Mouse (Mus musculus) lung, postnatal 25 days (tissue): ENCODE measurements around the gene Rerg.

Experiments
- DNase-seq: peaks from one replicate; pipeline ENCODE4 v3.0.0; 2022; ENCODE audit warnings: low spot score

Gene Rerg

GRCm38 (mm10) chr6:137162481-137162880, 7.8 kb downstream of the Rerg start:
- DNase-seq, result no peak

GRCm38 (mm10) chr6:137161491-137162088, 8.7 kb downstream of the Rerg start:
- no peak for DNase-seq

GRCm38 (mm10) chr6:137159372-137159926, 10.8 kb downstream of the Rerg start:
- no peak for DNase-seq

- no peak for DNase-seq
Measured at GRCm38 (mm10) chr6:137156437-137157219, 13.7 kb downstream of the Rerg start.

- DNase-seq, result no peak
Measured at GRCm38 (mm10) chr6:137155196-137156137, 14.8 kb downstream of the Rerg start.

GRCm38 (mm10) chr6:137153021-137153420, 17.3 kb downstream of the Rerg start:
- no peak for DNase-seq

- no peak for DNase-seq
Measured at GRCm38 (mm10) chr6:137151015-137151414, 19.3 kb downstream of the Rerg start.

- DNase-seq, result no peak
Measured at GRCm38 (mm10) chr6:137149833-137150232, 20.5 kb downstream of the Rerg start.

- no peak for DNase-seq
Measured at GRCm38 (mm10) chr6:137146910-137147309, 23.4 kb downstream of the Rerg start.

GRCm38 (mm10) chr6:137145611-137146010, 24.7 kb downstream of the Rerg start:
- DNase-seq, result no peak

- DNase-seq, result no peak
Measured at GRCm38 (mm10) chr6:137144958-137145535, 25.2 kb downstream of the Rerg start.

GRCm38 (mm10) chr6:137144526-137144840, 25.8 kb downstream of the Rerg start:
- no peak for DNase-seq

- no peak for DNase-seq
Measured at GRCm38 (mm10) chr6:137143818-137144525, 26.3 kb downstream of the Rerg start.

GRCm38 (mm10) chr6:137142796-137143195, 27.5 kb downstream of the Rerg start:
- no peak for DNase-seq

- no peak for DNase-seq
Measured at GRCm38 (mm10) chr6:137141247-137141820, 29.0 kb downstream of the Rerg start.

GRCm38 (mm10) chr6:137138822-137139221, 31.5 kb downstream of the Rerg start:
- DNase-seq, result no peak

- no peak for DNase-seq
Measured at GRCm38 (mm10) chr6:137138391-137138790, 31.9 kb downstream of the Rerg start.

GRCm38 (mm10) chr6:137136401-137136800, 33.9 kb downstream of the Rerg start:
- no peak for DNase-seq

GRCm38 (mm10) chr6:137135506-137136391, 34.5 kb downstream of the Rerg start:
- no peak for DNase-seq

GRCm38 (mm10) chr6:137131794-137132193, 38.5 kb downstream of the Rerg start:
- no peak for DNase-seq
